Mouse (Mus musculus) left cerebral cortex, postnatal 36 days (tissue): Measurements from ENCODE around the gene Vps13c. TPM values are rescaled to one million over a fixed set of nuclear protein-coding genes. Genes with fewer than 3 reads are reported as not detected.

Experiments
- DNase-seq, 2 experiments: peaks; one replicate each; pipeline ENCODE4 v3.0.0; 2021 to 2022; ENCODE audit warnings: low spot score in 2 of 2, mixed read lengths in 1 of 2
- intact Hi-C: fragments of 180-260 bp; cut with DNase I; formaldehyde crosslinking; loops from one replicate; pipeline ENCODE4 v1.15.1; 2025
- total RNA-seq, 2 experiments: library from RNA; stranded (reverse); gene quantifications; 2 replicates each; pipeline ENCODE4 v1.2.3; 2021

Vps13c gene
- total RNA-seq, 2 experiments from 2014 or later: 68.0 to 80.5 TPM

GRCm38 (mm10) chr9:67874522-67875222 is 34.5 kb downstream of the Vps13c start:
- no peak for DNase-seq
- intact Hi-C loops: loop anchor here (5.0 kb wide), 1 partner anchor 47 kb away; no protein-coding TSS in a partner anchor

GRCm38 (mm10) chr9:67875337-67875736 is 35.1 kb downstream of the Vps13c start:
- intact Hi-C loops: loop anchor here (5.0 kb wide), 1 partner anchor 48 kb away; no protein-coding TSS in a partner anchor
- no peak for DNase-seq

- no peak for DNase-seq
- intact Hi-C loops: loop anchor here (5.0 kb wide), 1 partner anchor 50 kb away; no protein-coding TSS in a partner anchor
Observed at GRCm38 (mm10) chr9:67877081-67877718, 37.0 kb downstream of the Vps13c start.

- DNase-seq: no peak
- intact Hi-C loops: loop anchor here (5.0 kb wide), 1 partner anchor 51 kb away; no protein-coding TSS in a partner anchor
Observed at GRCm38 (mm10) chr9:67878197-67878769, 38.1 kb downstream of the Vps13c start.

GRCm38 (mm10) chr9:67883349-67883984 is 43.3 kb downstream of the Vps13c start:
- intact Hi-C loops: no loop called here
- DNase-seq: no peak

GRCm38 (mm10) chr9:67884095-67884494 is 43.9 kb downstream of the Vps13c start:
- no peak for DNase-seq
- intact Hi-C loops: no loop called here

GRCm38 (mm10) chr9:67886981-67887720 is 47.0 kb downstream of the Vps13c start:
- intact Hi-C loops: no loop called here
- DNase-seq: no peak

GRCm38 (mm10) chr9:67893474-67893873 is 53.3 kb downstream of the Vps13c start:
- intact Hi-C loops: no loop called here
- no peak for DNase-seq

GRCm38 (mm10) chr9:67896646-67897295 is 56.6 kb downstream of the Vps13c start:
- DNase-seq: no peak

GRCm38 (mm10) chr9:67900398-67900797 is 60.2 kb downstream of the Vps13c start:
- intact Hi-C loops: no loop called here
- DNase-seq: no peak

More at GRCm38 (mm10) chr9:67896646-67897295, 56.6 kb downstream of the Vps13c start:
- intact Hi-C loops: no loop called here

- no peak for DNase-seq
- intact Hi-C loops: no loop called here
Observed at GRCm38 (mm10) chr9:67904355-67904754, 64.2 kb downstream of the Vps13c start.

- intact Hi-C loops: no loop called here
- DNase-seq: no peak
Observed at GRCm38 (mm10) chr9:67905541-67905940, 65.3 kb downstream of the Vps13c start.

- DNase-seq: no peak
- intact Hi-C loops: no loop called here
Observed at GRCm38 (mm10) chr9:67914681-67915080, 74.5 kb downstream of the Vps13c start.

GRCm38 (mm10) chr9:67922350-67922749 is 82.2 kb downstream of the Vps13c start:
- no peak for DNase-seq
- intact Hi-C loops: no loop called here

- no peak for DNase-seq
- intact Hi-C loops: no loop called here
Observed at GRCm38 (mm10) chr9:67930629-67931028, 90.4 kb downstream of the Vps13c start.

- DNase-seq: no peak
- intact Hi-C loops: no loop called here
Observed at GRCm38 (mm10) chr9:67937286-67937685, 97.1 kb downstream of the Vps13c start.

- no peak for DNase-seq
- intact Hi-C loops: no loop called here
Observed at GRCm38 (mm10) chr9:67955466-67956010, 115.3 kb downstream of the Vps13c start.

GRCm38 (mm10) chr9:67961953-67962352 is 121.8 kb downstream of the Vps13c start:
- no peak for DNase-seq
- intact Hi-C loops: no loop called here

- DNase-seq: no peak
- intact Hi-C loops: no loop called here
Observed at GRCm38 (mm10) chr9:67965889-67966288, 125.7 kb downstream of the Vps13c start.
